Comparison of ENCODE assay signal across 8 mouse cellular contexts in the genomic region with DNA sequence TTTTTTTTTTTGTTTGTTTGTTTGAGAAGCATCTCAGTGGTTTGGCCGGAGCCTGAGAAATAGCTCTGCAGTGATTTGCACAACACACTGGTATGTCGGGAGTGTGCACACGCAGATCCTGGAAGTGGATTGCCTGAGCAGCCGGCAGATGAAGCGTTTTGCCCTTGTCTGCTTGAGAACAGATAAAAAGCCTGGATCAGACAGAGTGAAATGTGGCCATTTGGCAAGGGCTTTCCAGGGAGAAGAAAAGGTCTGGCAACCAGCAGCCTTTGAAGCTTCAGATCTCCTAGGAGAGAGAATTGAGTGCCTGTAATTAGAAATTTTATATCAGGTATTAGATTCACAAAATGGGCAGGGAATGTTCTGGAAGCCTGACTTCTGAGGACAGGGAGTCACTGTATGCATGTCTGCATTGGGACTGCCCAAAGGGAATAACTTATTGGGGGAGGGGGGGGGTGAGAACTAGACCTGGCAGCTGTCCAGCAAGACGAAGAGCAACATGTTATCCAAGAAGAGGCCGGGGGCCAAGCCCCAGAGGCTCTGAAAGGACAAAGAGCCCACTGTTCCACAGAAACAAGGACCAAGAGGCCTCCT. TPM values are rescaled to one million over a fixed set of nuclear protein-coding genes. Genes with fewer than 3 reads are reported as not detected.
A peak's percentile ranks its signal among the peaks of the same experiment; 100 is the strongest.
DNase-seq lines count a peak whose midpoint lies in the region; ATAC-seq and TF ChIP-seq lines count a peak whose summit lies in the region.

No protein-coding gene starts in this region.

- no peak overlapping the region for H3K4me3 ChIP-seq in embryonic facial prominence, embryonic 10.5 days
- H3K4me3 ChIP-seq in heart, embryonic 15.5 days, result no peak overlapping the region
- H3K4me3 ChIP-seq in lung, postnatal 0 days (ENCODE audit: low read depth, low read length), result no peak overlapping the region
- no peak overlapping the region for H3K4me3 ChIP-seq in stomach, postnatal 0 days (ENCODE audit: low read depth, low read length)

- TF ChIP-seq CTCF in lung, postnatal 0 days (IDR thresholded peaks at IDR 0.05), result no peak
- TF ChIP-seq CTCF in stomach, postnatal 0 days (IDR thresholded peaks at IDR 0.05; ENCODE audit: low read depth), result no peak

- no peaks in the 10 kb centered on the region for H3K36me3 ChIP-seq in embryonic facial prominence, embryonic 10.5 days (replicated peaks)
- H3K36me3 ChIP-seq in heart, embryonic 15.5 days, result no peaks in the 10 kb centered on the region
- no peaks in the 10 kb centered on the region for H3K36me3 ChIP-seq in lung, postnatal 0 days (ENCODE audit: insufficient read depth, low read length)
- no peaks in the 10 kb centered on the region for H3K36me3 ChIP-seq in stomach, postnatal 0 days (ENCODE audit: control insufficient read depth, insufficient read depth, low read length)

- TF ChIP-seq EP300 in lung, postnatal 0 days (IDR thresholded peaks at IDR 0.05), result no peak
- no peak for TF ChIP-seq EP300 in stomach, postnatal 0 days (optimal IDR thresholded peaks at IDR 0.05)

- H3K9ac ChIP-seq in heart, embryonic 15.5 days, result no peak overlapping the region
- H3K9ac ChIP-seq in lung, postnatal 0 days (replicated peaks; ENCODE audit: low read depth), result no peak overlapping the region
- no peak overlapping the region for H3K9ac ChIP-seq in stomach, postnatal 0 days (ENCODE audit: low read length)

- ATAC-seq in heart, embryonic 15.5 days (replicated peaks; ENCODE audit: insufficient number of reproducible peaks, insufficient read depth, low FRiP score, low read depth), result peak; percentile 31; the same call in 1 of the 2 replicates
- ATAC-seq in lung, postnatal 0 days, result no peak
- ATAC-seq in stomach, postnatal 0 days (ENCODE audit: low FRiP score, low TSS enrichment), result no peak; the same call in 1 of the 2 replicates

- no peak overlapping the region for H3K4me2 ChIP-seq in heart, embryonic 15.5 days
- H3K4me2 ChIP-seq in lung, postnatal 0 days (replicated peaks; ENCODE audit: low read depth, low read length), result no peak overlapping the region
- H3K4me2 ChIP-seq in stomach, postnatal 0 days (replicated peaks; ENCODE audit: low read depth), result no peak overlapping the region

- peaks cover 12% of the 10 kb centered on the region for H3K4me1 ChIP-seq in embryonic facial prominence, embryonic 10.5 days
- peaks cover 15% of the 10 kb centered on the region for H3K4me1 ChIP-seq in heart, embryonic 15.5 days (replicated peaks)
- peaks cover 5% of the 10 kb centered on the region; the same call in 1 of the 2 replicates for H3K4me1 ChIP-seq in lung, postnatal 0 days (ENCODE audit: insufficient read depth, low read depth, low read length)
- H3K4me1 ChIP-seq in stomach, postnatal 0 days (replicated peaks; ENCODE audit: control insufficient read depth, insufficient read depth), result no peaks in the 10 kb centered on the region

- 52% methylated on average over 7 of the region's 7 CpGs for WGBS in embryonic facial prominence, embryonic 10.5 days
- WGBS in heart, embryonic 15.5 days, result 13% methylated on average over 7 of the region's 7 CpGs
- 16% methylated on average over 7 of the region's 7 CpGs for WGBS in lung, postnatal 0 days
- 37% methylated on average over 7 of the region's 7 CpGs for WGBS in stomach, postnatal 0 days

- peak overlapping the region; percentile 59 for H3K27ac ChIP-seq in embryonic facial prominence, embryonic 10.5 days (replicated peaks)
- peak overlapping the region; percentile 73 for H3K27ac ChIP-seq in heart, embryonic 15.5 days
- peak overlapping the region; percentile 62 for H3K27ac ChIP-seq in lung, postnatal 0 days (ENCODE audit: low read length)
- peak overlapping the region; percentile 71 for H3K27ac ChIP-seq in stomach, postnatal 0 days (replicated peaks)

- no peaks in the 10 kb centered on the region for H3K9me3 ChIP-seq in embryonic facial prominence, embryonic 10.5 days
- no peaks in the 10 kb centered on the region for H3K9me3 ChIP-seq in heart, embryonic 15.5 days (replicated peaks)
- no peaks in the 10 kb centered on the region for H3K9me3 ChIP-seq in lung, postnatal 0 days (ENCODE audit: low read length)
- no peaks in the 10 kb centered on the region for H3K9me3 ChIP-seq in stomach, postnatal 0 days (ENCODE audit: control insufficient read depth, low read length)

- H3K27me3 ChIP-seq in embryonic facial prominence, embryonic 10.5 days (replicated peaks; ENCODE audit: low read depth, poor library complexity, severe bottlenecking), result no peaks in the 10 kb centered on the region
- no peaks in the 10 kb centered on the region for H3K27me3 ChIP-seq in heart, embryonic 15.5 days
- H3K27me3 ChIP-seq in lung, postnatal 0 days (replicated peaks; ENCODE audit: insufficient read depth, low read length), result no peaks in the 10 kb centered on the region
- H3K27me3 ChIP-seq in stomach, postnatal 0 days (ENCODE audit: control insufficient read depth, insufficient read depth, low read length), result no peaks in the 10 kb centered on the region

- DNase-seq in embryo, embryonic 11 days, result peak; percentile 43
- DNase-seq in embryo, embryonic 10 days (ENCODE audit: low spot score), result no peak
- peak; percentile 82 for DNase-seq in Muller cell, postnatal 12 days (ENCODE audit: inconsistent ontology term)
- peak; percentile 44 for DNase-seq in embryonic facial prominence, embryonic 10.5 days (ENCODE audit: low spot score)
- DNase-seq in lung, postnatal 0 days (ENCODE audit: low spot score), result peak; percentile 69
- peak; percentile 37 for DNase-seq in stomach, postnatal 0 days (ENCODE audit: low spot score)
- no peak for DNase-seq in thymus, adult 18-20 months

RNA-seq across cellular contexts. Expression of gene Med4, which starts 7.1 kb away (rescaled TPM):
- 118 and 122 TPM in 2 replicates for polyA plus RNA-seq in embryonic facial prominence, embryonic 10.5 days (2016; fragmentation: Nextera tagmentation; extraction: Ambion mirVana)
- polyA plus RNA-seq in heart, embryonic 15.5 days (2015; fragmentation: Nextera tagmentation; extraction: Ambion mirVana), result 48.4 and 51.6 TPM in 2 replicates
- polyA plus RNA-seq in lung, postnatal 0 days (2015; fragmentation: Nextera tagmentation; extraction: Ambion mirVana), result 52.8 and 56.1 TPM in 2 replicates
- 39.4 and 39.5 TPM in 2 replicates for polyA plus RNA-seq in stomach, postnatal 0 days (2015; fragmentation: Nextera tagmentation; extraction: Ambion mirVana)

RNA-seq across cellular contexts. Expression of gene Sucla2, which starts 22.4 kb away (rescaled TPM):
- 101 TPM in 2 replicates for polyA plus RNA-seq in embryonic facial prominence, embryonic 10.5 days (2016; fragmentation: Nextera tagmentation; extraction: Ambion mirVana)
- 195 and 257 TPM in 2 replicates for polyA plus RNA-seq in heart, embryonic 15.5 days (2015; fragmentation: Nextera tagmentation; extraction: Ambion mirVana)
- polyA plus RNA-seq in lung, postnatal 0 days (2015; fragmentation: Nextera tagmentation; extraction: Ambion mirVana), result 80.2 and 84.7 TPM in 2 replicates
- polyA plus RNA-seq in stomach, postnatal 0 days (2015; fragmentation: Nextera tagmentation; extraction: Ambion mirVana), result 98.9 and 101 TPM in 2 replicates

RNA-seq across cellular contexts. Expression of gene Nudt15, which starts 45.4 kb away (rescaled TPM):
- polyA plus RNA-seq in embryonic facial prominence, embryonic 10.5 days (2016; fragmentation: Nextera tagmentation; extraction: Ambion mirVana), result 6.9 and 8.5 TPM in 2 replicates
- 4.2 and 4.6 TPM in 2 replicates for polyA plus RNA-seq in heart, embryonic 15.5 days (2015; fragmentation: Nextera tagmentation; extraction: Ambion mirVana)
- polyA plus RNA-seq in lung, postnatal 0 days (2015; fragmentation: Nextera tagmentation; extraction: Ambion mirVana), result 2.5 and 2.7 TPM in 2 replicates
- polyA plus RNA-seq in stomach, postnatal 0 days (2015; fragmentation: Nextera tagmentation; extraction: Ambion mirVana), result 2.6 and 2.8 TPM in 2 replicates

Comparison
In these comparisons a context has a peak if more than half of its experiments do, and no peak if none do; other contexts are left out.
1. DNase-seq: peak in embryo, embryonic 11 days (single experiment), Muller cell, postnatal 12 days (single experiment), embryonic facial prominence, embryonic 10.5 days (single experiment), lung, postnatal 0 days (single experiment) and stomach, postnatal 0 days (single experiment); none in embryo, embryonic 10 days (single experiment) and thymus, adult 18-20 months (0 of 2).
2. Peak in every context shown above with its lines, with median percentiles within 50 percentile points of each other: H3K27ac ChIP-seq.